Mouse (Mus musculus): Measurements from ENCODE around the gene Zfp646.
"Not testable (repeated sequence)": the region's sequence is repeated elsewhere in the genome, so short reads cannot be mapped to it uniquely, and the experiment has no call there.

The Zfp646 gene

DNA sequence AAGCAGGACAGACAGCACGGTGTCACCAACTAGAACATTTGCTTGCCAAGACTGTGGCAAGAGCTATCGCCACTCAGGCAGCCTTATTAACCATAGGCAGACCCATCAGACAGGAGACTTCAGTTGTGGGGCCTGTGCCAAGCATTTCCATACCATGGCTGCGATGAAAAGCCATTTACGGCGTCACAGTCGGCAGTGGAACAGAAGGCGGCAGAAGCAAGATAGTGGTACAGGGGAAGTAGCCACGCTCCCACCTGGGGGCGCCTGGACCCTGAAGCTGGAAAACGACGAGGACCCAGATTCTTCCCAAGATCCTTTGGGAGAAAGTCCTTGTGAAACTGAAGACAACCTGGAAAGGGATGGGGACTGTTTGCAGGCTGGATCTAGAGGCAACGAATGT lies 4.4 kb downstream of the Zfp646 start:
- DNase-seq (ENCODE audit: low spot score in 2 of 2), result no peak

DNA sequence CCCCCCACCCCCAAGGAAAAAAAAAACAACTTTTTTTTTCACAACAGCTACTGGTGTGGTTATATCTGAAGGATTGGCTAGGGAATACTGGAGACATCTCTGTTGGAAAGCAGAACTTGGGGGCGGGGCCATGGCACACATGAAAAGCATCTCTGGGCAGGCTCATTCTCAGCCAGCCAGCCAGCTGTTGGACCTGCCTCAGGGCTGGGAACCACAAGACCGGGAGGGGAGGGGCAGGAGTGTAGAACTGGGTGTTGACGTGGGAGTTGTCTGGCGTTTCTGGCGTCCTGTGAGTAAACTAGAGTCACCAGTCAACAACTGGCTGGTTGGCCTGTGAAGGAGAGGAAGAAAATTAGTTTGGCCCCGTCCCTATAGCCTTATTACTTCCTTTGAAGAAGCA lies 9.9 kb downstream of the Zfp646 start:
- DNase-seq (ENCODE audit: low spot score in 2 of 2), result no peak

DNA sequence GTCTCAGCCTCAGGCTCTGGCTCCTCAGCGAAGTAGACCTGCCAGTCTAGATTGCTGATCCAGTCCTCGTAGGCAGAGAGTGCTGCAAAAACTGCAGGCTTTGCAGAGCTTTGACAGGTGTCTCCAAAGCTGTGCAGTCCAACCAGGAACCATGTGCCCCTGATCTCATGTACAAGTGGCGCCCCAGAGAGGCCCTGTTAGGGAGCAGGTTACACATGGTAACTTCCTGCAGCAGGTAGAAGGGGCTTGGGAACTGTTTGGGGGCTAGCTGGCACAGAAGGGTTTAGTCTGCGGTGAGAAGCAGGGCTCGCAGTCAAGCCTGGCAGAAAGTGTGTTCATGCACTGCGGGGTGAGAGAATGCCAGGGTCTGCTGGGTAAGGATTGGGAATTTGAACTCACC lies 10.5 kb downstream of the Zfp646 start:
- no peak for DNase-seq (ENCODE audit: low spot score in 2 of 2)

DNA sequence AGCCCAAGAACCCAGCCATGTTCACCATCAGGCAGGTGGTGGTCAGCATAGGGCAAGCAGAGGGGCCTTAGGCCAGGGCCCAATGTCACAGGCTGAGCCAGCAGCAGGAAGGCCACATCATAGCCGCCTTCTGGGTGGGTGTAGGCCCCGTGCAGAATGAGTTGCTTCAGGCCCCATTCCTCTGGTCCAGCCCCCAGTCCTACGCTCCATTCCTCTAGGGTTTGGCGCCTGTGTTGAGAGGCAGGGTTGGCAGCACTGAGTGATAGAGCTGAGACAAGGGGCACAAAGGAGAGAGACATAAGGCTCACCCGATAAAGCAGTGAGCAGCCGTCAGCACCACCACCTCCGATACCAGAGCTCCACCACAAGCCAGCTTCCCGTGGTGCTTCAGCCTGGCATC lies 11.2 kb downstream of the Zfp646 start:
- DNase-seq (ENCODE audit: low spot score in 2 of 2), result no peak

DNA sequence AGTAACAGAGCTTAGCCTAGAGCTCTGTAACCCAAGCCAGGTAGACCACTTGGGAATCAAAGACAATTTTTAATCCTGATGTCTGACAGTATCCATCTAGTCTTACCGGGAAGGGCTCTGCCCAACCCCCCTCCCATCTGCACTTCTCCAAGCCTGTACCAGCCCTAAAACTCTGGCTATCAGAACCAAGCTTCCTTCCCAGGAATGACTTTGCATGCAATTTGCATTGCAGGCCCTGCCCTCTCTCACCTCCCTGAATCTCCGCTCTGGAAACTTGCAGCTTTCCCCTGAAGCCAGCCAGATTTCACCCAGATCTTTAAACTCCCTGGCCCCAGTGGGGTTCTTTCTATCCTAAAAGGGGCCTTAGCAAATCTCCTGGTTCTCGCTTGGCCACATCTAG lies 11.8 kb downstream of the Zfp646 start:
- no peak for DNase-seq (ENCODE audit: low spot score in 2 of 2)

DNA sequence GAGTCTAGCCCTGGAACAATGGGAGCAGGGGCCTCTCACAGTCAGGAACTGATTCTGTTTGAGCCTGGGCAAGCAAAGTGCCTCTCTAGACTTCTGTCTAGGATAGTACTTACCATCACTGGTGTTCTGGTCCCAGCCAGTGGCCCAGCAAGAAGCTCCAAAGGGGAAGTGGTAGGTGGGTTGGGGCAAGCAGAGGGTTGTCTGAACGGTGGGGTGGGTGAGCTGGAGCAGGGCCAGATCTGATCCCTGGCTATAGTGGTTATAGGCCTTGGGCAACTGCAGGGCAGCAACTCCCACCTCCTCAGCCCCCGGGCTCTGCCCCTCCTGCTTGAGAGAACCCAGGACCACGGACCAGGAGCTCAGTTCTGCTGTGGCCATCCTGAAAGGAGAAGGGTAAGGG lies 12.8 kb downstream of the Zfp646 start:
- no peak for DNase-seq (ENCODE audit: low spot score in 2 of 2)

DNA sequence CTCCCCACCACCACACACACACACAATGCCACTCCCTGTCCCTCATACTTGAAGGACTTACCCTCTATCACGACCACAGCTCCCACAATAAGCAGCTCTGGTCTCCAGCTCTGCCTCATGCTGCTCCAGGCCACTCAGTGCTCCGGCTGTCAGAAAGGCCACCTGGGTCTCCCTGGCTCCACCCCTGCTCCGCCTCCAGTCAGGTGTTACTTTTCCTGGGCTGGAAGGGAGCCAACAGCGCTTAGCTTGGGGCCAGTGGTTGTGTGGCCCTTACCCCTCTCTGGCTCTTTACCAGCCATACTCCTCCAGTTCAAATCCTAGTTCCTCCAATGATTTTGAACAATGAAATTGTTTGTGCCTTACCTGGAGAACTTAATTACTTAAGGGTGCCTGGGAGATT lies 14.8 kb downstream of the Zfp646 start, which contains the start of gene Prss53:
Gene Prss53 (minus strand): TSS at position 173 of the 400 bp plus-strand sequence.
- DNase-seq (ENCODE audit: low spot score in 2 of 2), result no peak

DNA sequence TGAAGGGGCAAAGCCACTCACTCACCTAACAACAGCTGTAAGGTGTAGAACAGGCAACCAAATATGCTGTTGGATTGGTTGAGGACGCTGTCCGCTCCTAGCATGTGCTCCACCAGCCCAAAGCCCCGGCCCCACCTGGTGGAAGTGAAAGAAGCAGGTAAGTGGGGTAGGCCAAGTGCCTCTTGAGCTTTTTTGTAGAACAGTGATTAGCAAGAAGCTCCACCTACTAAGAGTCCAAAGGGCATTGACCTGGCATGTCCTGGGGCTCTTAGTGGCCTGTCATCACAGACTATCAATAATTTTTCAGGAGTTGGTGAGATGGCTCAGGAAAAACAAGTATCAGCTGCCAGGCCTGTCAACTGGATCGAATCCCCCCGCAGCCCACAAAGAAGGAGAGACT lies 18.5 kb downstream of the Zfp646 start:
- DNase-seq (ENCODE audit: low spot score in 2 of 2), result no peak

DNA sequence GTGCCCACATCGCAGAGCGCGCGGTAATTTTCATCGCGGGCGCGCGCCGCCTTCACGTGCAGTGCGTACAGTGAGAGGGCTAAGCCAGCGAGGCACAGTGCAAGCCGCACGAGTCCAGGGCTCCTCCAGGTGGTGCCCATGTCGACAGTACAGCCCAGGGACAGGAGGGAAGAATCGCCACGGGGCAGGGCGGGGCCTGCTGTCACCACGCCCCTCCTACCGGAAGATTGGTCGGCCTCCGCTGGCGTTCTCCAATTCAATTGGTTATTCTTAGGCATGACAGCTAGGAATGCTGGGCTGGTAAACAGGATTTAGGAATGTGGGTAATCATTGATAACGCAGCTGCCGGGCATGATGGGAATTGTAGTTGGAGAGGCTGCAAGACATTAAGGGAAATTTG lies 19.4 kb downstream of the Zfp646 start, which contains the start of the genes Gm21974 and Vkorc1:
Gene Gm21974 (minus strand): TSS at position 13 of the 400 bp plus-strand sequence.
Gene Vkorc1 (minus strand): TSS at position 176 of the 400 bp plus-strand sequence.
- DNase-seq (ENCODE audit: low spot score in 2 of 2), result peak; percentile 83

DNA sequence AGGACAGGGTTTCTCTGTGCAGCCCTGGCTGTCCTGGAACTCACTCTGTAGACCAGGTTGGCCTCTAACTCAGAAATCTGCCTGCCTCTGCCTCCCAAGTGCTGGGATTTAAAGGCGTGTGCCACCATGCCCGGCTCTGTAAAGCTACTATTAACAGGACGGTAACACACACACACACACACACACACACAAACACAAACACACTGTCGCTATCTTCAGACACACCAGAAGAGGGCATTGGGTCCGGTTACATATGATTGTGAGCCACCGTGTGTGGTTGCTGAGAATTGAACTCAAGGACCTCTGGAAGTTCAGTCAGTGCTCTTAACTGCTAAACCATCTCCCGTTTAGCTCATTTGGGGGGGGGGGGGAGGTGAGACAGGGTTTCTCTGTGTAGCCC lies 19.9 kb downstream of the Zfp646 start:
- DNase-seq (ENCODE audit: low spot score in 2 of 2), result not testable (repeated sequence)

DNA sequence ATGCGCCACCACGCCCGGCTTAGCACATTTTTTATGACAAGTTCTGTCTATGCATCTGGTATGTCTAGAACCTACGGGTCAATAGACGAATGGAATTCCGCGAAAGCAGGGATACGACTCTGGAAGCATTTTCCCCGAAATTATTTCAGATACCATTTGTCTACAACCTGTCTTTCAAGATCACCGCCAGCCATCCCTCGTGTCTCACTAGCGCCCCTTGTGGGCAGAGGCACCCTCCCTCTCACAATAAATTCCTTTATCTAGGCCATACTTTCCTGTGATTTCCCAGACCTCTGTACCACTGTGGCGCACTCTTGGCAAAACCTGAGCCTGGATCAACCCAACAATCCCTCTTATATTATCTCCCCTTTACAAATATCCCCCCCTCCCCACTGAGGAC lies 20.4 kb downstream of the Zfp646 start:
- DNase-seq (ENCODE audit: low spot score in 2 of 2), result peak; percentile 50 to 76

DNA sequence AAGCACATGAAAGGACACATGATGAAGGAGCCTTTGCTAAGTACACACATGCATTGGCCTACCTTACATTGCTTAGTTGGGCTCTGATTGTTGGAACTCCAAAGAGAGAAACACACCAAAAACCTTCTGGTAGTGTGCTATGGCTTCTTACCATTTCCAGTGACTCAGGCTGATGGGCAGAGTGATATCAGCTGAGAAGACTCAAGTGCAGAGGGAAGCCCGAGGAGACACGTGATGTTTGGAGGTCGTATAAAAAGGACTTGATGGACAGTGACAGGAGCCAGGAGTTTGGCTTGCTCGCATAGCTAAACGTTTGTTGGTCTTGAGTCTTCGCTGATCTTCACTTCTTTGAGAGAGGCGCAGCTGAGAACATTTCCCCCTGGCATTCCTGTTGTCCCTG lies 21.5 kb downstream of the Zfp646 start:
- no peak for DNase-seq (ENCODE audit: low spot score in 2 of 2)

DNA sequence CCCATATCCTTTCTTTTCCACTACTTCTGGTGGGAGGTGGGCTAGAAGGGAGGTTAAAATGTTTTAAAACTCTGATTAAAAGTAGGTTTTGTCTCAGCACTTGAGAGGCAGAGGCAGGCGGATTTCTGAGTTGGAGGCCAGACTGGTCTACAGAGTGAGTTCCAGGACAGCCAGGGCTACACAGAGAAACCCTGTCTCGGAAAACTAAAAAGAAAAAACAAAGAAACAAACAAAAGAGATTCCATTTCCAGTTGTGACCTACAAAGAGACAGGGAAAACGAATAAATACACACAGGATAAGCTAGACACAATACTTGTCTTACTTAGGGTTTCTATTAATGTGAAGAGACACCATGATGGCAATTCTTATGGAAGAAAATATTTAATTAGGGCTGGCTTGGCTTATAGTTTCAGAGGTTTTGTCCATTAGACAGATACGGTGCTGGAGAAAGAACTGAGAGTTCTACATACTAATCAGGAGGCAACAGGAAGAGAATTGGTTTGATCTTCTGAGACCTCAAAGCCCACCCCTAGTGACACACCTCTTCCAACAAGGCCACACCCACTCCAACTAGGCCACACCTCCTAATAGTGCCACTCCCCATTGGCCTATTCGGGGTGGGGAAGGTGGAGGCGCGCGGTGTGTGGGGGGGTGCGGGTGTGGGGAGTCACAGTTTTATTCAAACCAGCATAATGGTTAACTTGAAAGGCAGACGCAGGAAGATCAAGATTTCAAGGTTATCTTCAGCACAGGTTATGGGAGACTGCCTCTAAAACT lies 22.3 kb downstream of the Zfp646 start:
- peak; percentile 31 to 32 for DNase-seq (ENCODE audit: low spot score in 2 of 2)

DNA sequence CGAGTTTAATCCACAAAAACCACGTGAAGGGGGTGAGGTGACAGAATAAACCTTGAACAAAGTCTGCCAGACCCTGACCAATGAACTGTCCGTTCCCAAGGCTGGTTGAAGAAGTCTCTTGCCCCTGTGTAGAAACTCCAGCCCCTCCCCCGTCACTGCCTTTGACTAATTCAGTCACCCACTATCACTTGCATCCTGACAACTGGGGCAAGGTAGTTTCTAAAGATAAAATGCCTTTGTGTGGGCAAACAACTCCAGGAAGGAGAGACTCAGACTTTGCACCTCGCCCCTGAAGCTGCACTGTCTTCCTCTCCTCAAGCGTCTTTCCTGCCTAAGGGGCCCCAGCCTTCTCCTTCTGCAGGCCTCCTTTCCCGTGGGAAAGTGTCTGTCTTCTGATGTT lies 24.0 kb downstream of the Zfp646 start:
- no peak for DNase-seq (ENCODE audit: low spot score in 2 of 2)

DNA sequence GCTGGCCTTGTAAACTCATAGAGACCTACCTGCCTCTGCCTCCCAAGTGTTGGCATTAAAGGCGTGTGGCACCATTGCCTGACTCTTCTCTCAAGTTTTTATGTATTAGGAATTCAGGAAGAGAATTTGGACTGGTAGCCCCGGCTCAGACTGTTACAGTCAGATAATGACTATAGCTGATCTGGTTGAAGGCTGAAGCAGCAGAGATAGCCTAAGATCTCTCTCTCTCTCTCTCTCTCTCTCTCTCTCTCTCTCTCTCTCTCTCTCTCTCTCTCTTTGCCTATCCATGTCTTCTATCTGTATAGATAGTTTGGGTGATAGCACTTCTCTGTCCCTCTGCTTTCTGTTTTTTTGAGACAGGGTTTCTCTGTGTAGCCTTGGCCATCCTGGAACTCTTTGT lies 25.8 kb downstream of the Zfp646 start:
- no peak for DNase-seq (ENCODE audit: low spot score in 2 of 2)

DNA sequence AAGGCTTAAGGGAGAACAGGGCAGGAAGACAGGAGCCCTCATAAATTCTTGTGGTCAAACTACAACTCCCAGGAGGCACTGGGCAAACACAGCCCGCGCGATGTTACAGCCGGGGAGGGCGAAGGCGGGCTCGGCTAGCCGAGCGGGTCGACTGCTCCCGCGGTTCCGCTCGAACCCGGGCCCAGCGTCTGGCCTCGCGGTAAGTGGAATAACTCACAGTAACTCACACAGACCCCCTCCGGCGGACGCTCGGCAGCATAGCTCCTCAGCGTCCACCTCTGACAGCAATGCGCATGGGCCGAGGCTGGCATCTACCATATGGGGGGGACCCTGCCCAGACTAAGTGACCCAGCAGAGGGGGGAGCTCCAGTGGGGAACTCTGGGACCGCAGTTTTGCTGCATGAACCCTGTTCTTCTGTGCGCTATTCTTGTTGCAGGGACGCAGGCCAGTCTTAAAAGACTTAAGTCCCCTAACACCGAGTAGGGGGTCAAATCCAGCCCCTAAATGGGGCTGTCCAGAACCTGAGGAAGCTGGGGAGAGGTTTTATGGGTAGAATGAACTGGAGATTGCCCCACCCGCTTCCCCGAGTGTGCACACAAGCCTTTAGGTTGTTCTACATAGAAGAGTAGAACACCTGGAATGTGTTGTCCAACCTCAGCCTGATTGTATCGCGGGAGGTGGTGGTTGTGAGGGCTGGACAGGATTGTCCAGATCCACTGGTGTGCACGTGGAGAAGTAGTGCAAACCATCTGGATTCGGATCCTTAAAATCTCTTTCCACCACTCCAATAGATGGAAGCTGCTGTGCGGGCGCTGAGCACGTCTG lies 28.2 kb downstream of the Zfp646 start, which contains the start of gene Bckdk:
Gene Bckdk (plus strand): TSS at position 112 of the 826 bp plus-strand sequence.
- peak; percentile 55 to 63 for DNase-seq (ENCODE audit: low spot score in 2 of 2)

DNA sequence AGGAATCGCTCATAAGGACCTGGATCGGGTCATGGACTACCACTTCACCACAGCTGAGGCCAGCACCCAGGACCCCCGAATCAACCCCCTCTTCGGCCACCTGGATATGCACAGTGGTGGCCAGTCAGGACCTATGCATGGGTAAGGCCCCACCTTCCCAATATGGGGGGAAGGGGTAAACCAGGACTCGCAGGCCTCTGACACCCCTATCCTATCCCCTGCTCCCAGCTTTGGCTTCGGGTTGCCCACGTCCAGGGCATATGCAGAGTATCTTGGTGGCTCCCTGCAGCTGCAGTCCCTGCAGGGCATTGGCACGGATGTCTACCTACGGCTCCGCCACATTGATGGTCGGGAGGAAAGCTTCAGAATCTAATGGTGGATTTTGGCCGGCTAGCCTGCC lies 31.9 kb downstream of the Zfp646 start:
- DNase-seq (ENCODE audit: low spot score in 2 of 2), result no peak

DNA sequence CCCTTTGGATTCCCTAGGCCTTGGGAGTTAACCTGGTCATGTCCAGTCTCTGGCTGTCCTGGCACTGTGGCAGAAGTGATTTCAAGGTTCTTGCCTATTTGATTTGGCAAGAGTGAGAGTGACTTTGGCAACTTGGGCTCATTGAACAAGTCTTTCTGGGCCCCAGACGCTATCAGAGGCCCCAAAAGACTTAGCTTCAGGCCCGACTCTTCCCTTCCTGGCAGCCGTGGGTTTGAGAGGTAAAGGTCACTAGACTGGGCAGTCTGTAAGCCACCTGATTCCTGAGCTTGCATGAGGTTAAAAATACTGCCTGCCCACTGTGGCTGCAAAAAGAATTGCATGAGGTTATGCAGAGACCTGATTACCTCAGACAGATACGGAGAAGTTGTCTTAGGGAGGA lies 32.6 kb downstream of the Zfp646 start:
- no peak for DNase-seq (ENCODE audit: low spot score in 2 of 2)

DNA sequence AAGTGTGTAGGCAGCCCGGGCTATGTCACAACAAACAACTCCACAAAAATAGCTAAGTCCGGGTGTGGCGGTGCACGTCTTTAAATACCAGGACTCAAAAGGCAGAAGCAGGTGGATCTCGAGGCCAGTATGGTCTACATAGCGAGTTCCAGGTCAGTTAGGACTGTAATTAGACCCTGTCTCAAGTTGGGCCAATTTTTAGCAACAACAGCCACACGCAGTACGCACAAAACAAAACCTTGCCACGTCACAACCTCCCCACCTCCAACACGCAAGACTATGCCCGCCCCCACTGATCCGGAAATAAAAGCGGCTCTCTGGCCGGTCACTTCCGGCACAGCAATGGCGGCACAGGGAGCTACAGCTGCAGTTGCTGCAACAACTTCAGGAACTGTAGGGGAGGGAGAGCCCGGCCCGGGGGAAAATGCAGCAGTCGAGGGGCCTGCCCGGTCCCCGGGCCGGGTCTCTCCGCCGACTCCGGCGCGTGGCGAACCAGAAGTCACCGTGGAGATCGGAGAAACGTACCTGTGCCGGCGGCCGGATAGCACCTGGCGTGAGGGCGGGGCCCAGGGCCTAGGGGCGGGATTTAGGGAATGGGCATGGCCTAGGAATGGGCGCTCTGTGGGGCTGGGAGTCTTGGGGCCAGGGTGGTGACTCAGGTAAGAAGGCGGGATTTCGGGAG lies 36.3 kb downstream of the Zfp646 start, which contains the start of gene Kat8:
Gene Kat8 (plus strand): TSS at position 327 of the 682 bp plus-strand sequence.
- peak; percentile 76 to 79 for DNase-seq (ENCODE audit: low spot score in 2 of 2)

DNA sequence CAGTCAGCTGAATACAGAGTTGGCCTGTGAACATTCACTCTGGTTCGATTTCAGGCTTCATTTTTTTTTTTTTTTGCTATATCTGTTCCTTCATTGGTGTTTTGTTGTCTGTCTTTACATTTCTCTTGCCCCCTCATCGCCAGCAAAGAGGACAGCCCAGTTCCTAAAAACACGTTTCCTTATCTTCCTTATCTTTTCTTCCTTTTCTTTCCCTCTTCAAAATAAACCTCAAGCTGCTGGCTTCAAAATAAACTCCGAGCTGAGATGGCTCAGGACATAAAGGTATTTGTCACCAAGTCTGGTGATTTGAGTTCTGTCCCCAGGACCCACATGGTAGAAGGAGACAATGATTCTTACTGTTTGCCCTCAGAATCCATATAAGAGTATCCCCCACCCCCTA lies 36.9 kb downstream of the Zfp646 start:
- no peak for DNase-seq (ENCODE audit: low spot score in 2 of 2)

DNA sequence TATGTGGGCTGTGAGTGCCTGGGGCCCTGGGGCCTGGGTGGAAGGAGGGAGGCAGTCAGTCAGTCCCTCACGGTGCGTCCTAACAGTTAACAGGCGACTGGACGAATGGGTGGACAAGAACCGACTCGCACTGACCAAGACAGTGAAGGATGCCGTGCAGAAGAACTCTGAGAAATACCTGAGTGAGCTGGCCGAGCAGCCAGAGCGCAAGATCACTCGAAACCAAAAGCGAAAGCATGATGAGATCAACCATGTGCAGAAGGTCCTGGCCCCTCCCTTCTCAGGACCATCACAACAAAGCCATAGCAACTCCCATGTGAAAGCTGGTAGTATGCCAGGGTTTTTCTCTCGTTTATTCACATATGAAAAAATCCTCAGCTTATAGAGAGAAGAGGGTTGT lies 39.3 kb downstream of the Zfp646 start:
- DNase-seq (ENCODE audit: low spot score in 2 of 2), result no peak

DNA sequence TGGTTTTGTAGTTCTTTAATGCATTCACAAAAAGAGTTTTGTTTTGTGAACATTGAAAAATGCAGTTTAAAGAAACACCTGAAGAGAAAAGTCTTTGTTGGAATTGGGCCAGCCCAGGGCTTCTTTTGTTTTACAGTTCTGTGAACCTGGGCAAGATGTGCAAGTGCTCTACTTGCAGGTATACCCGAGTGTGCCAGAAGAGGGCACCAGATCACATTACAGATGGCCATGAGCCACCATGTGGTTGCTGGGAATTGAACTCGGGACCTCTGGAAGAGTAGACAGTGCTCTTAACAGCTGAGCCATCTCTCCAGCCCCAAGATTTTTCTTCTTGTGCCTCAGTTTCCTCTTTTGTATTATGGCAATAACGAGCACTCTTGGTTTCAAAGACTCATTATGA lies 42.2 kb downstream of the Zfp646 start:
- DNase-seq (ENCODE audit: low spot score in 2 of 2), result peak in 1 of 2 experiments; percentile 65

Data from thymus, postnatal 10 days (tissue).